Mouse (Mus musculus): Measurements from ENCODE around the gene Hook2. TPM values are rescaled to one million over a fixed set of nuclear protein-coding genes. Genes with fewer than 3 reads are reported as not detected.

Gene Hook2
- polyA plus RNA-seq, 1 experiment from 2014 or later: 31.2 TPM

DNA sequence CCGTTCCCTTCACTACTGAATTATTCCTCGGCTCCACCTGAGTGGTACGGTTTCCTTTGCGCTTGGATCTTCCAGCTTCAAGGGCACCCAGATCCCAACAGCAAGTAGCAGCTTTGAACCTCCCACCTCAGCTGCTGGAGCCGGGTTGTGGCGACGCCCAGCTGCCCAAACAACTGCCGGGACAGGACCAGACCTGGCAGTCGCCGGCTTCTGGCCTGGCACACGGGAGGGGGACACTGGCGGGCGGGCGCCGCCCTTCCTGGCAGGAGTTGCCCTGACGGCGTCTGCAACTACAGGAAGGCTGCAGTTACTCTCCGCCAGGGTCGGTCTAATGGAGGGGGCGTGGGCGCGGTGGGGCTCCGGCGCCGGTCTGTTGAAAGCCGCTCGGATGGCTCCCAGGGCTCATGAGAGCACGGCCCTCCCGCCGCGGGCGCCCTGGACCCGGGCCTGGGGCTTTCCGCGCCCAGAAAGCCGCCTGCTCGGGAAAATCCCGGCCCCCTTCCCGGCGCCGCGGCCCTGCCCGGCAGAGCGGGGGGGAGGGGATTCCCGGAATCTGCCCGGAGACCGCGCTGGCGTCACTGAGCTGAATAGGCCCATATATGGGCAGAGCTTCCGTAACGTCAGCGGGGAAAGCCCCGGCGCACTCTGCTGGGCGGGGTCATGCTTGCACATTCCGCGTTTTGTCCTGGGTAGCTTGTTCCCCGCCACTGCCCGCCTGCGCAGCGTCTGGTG lies 14.2 kb upstream of the Hook2 start:
- Histone ChIP-seq H3K36me3 (ENCODE audit: control insufficient read depth, insufficient read depth, low read length) (peaks cover 24% of the 10 kb centered on the region), H3K27me3 (ENCODE audit: control insufficient read depth, insufficient read depth, low read length) (0 out of 2 replicates have a peak, but pooled peaks cover 4% of the 10 kb centered on the region), H3K9ac (replicated peaks; ENCODE audit: low read depth, low read length) (peak overlapping the region; percentile 51), H3K27ac (ENCODE audit: low read depth, low read length) (peak overlapping the region; percentile 72), H3K9me3 (ENCODE audit: control insufficient read depth, low read length) (no peaks in the 10 kb centered on the region), H3K4me3 (ENCODE audit: low read depth, low read length) (peak overlapping the region; percentile 50), H3K4me2 (ENCODE audit: low read depth, low read length) (peak overlapping the region; percentile 100), H3K4me1 (ENCODE audit: control insufficient read depth, insufficient read depth, low read length) (peaks cover 42% of the 10 kb centered on the region)
- WGBS: under 1% methylated on average over 58 of the region's 61 CpGs
- peak; percentile 79 for ATAC-seq (ENCODE audit: low read depth)

GRCm38 (mm10) chr8:84976763-84977434 lies 13.5 kb upstream of the Hook2 start:
- peaks cover 42% of the 10 kb centered on the region for H3K4me1 ChIP-seq (ENCODE audit: control insufficient read depth, insufficient read depth, low read length)
- ATAC-seq (ENCODE audit: low read depth): no peak
- peaks cover 17% of the 10 kb centered on the region for H3K36me3 ChIP-seq (ENCODE audit: control insufficient read depth, insufficient read depth, low read length)
- H3K9ac ChIP-seq (replicated peaks; ENCODE audit: low read depth, low read length): peak overlapping the region; percentile 64
- peak overlapping the region; percentile 50 for H3K4me3 ChIP-seq (ENCODE audit: low read depth, low read length)
- peak overlapping the region; percentile 100 for H3K4me2 ChIP-seq (ENCODE audit: low read depth, low read length)
- no peaks in the 10 kb centered on the region for H3K9me3 ChIP-seq (ENCODE audit: control insufficient read depth, low read length)
- WGBS: 3% methylated on average over 25 of the region's 25 CpGs
- H3K27me3 ChIP-seq (ENCODE audit: control insufficient read depth, insufficient read depth, low read length): 0 out of 2 replicates have a peak, but pooled peaks cover 4% of the 10 kb centered on the region
- no peak overlapping the region for H3K27ac ChIP-seq (ENCODE audit: low read depth, low read length)

- Histone ChIP-seq H3K4me1 (ENCODE audit: control insufficient read depth, insufficient read depth, low read length) (peaks cover 42% of the 10 kb centered on the region), H3K4me3 (ENCODE audit: low read depth, low read length) (peak overlapping the region; percentile 50), H3K27ac (ENCODE audit: low read depth, low read length) (peak overlapping the region; percentile 57; the same call in 1 of the 2 replicates), H3K9me3 (ENCODE audit: control insufficient read depth, low read length) (no peaks in the 10 kb centered on the region), H3K36me3 (ENCODE audit: control insufficient read depth, insufficient read depth, low read length) (peaks cover 10% of the 10 kb centered on the region), H3K27me3 (ENCODE audit: control insufficient read depth, insufficient read depth, low read length) (0 out of 2 replicates have a peak, but pooled peaks cover 4% of the 10 kb centered on the region), H3K9ac (replicated peaks; ENCODE audit: low read depth, low read length) (peak overlapping the region; percentile 64), H3K4me2 (ENCODE audit: low read depth, low read length) (peak overlapping the region; percentile 100)
- under 1% methylated on average over 70 of the region's 70 CpGs for WGBS
- no peak for ATAC-seq (ENCODE audit: low read depth)
Measured at GRCm38 (mm10) chr8:84977435-84978247, 12.8 kb upstream of the Hook2 start.

- H3K4me3 ChIP-seq (ENCODE audit: low read depth, low read length): peak within 1 kb of the TSS; percentile 50
- H3K4me2 ChIP-seq (ENCODE audit: low read depth, low read length): peak within 1 kb of the TSS; percentile 100
- H3K4me1 ChIP-seq (ENCODE audit: control insufficient read depth, insufficient read depth, low read length): peaks cover 42% of the 10 kb centered on the region
- 0 out of 2 replicates have a peak, but pooled peaks cover 4% of the 10 kb centered on the region for H3K27me3 ChIP-seq (ENCODE audit: control insufficient read depth, insufficient read depth, low read length)
- H3K9ac ChIP-seq (replicated peaks; ENCODE audit: low read depth, low read length): peak within 1 kb of the TSS; percentile 64
- under 1% methylated on average over 63 of the region's 63 CpGs for WGBS
- H3K27ac ChIP-seq (ENCODE audit: low read depth, low read length): peak within 1 kb of the TSS; percentile 57
- no peaks in the 10 kb centered on the region for H3K9me3 ChIP-seq (ENCODE audit: control insufficient read depth, low read length)
- ATAC-seq (ENCODE audit: low read depth): peak; percentile 52
- H3K36me3 ChIP-seq (ENCODE audit: control insufficient read depth, insufficient read depth, low read length): peaks cover 2% of the 10 kb centered on the region; the same call in 1 of the 2 replicates
Measured at GRCm38 (mm10) chr8:84978248-84978940, 12.0 kb upstream of the Hook2 start, which contains the start of gene Junb. Gene Junb, minus strand, starts transcription at chr8:84978718.

DNA sequence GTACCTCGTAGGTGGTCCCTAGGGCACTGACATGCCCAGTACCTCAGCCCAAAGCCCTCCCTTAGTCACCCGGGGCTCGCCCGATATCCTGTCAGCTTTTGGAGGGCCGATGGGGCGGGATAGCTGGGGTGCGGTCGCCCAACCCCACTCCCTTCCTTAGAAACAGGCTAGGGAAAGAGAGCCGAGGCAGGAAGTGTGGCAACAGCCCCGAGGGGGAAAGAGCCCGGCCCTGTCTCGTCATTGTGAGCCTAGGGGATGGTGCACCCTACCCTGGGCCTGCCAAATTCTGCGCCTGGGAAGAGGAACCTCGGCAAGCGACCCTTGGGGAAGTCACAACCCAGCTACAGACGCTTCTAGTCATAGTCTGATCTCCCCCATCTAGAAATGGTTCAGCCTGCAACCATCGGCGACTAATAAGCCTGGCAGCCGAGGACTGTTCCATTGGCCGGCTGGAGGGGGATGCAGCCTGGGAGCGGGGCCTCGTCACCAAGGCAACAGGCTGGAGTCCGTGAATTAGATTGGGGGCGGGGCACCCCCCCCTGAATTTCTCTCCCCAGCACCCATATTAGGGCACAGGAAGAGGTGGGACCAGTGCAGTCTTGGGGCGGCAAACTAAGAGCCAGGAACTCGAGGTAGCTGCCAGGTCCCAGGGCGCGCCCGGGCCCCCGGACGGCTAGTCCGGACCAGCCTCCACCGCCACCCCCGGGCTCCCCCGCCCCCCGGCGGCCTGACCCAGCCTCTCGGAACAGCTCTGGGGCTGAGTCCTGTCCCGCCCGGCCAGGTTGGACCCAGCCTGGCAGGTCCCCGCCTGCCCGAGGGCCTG lies 10.6 kb upstream of the Hook2 start:
- ATAC-seq (ENCODE audit: low read depth): peak; percentile 14; the same call in 1 of the 2 replicates
- Histone ChIP-seq H3K9me3 (ENCODE audit: control insufficient read depth, low read length) (no peaks in the 10 kb centered on the region), H3K9ac (replicated peaks; ENCODE audit: low read depth, low read length) (peak overlapping the region; percentile 17), H3K27ac (ENCODE audit: low read depth, low read length) (peak overlapping the region; percentile 22; the same call in 1 of the 2 replicates), H3K27me3 (ENCODE audit: control insufficient read depth, insufficient read depth, low read length) (0 out of 2 replicates have a peak, but pooled peaks cover 4% of the 10 kb centered on the region), H3K4me1 (ENCODE audit: control insufficient read depth, insufficient read depth, low read length) (peaks cover 41% of the 10 kb centered on the region), H3K4me2 (ENCODE audit: low read depth, low read length) (peak overlapping the region; percentile 100), H3K4me3 (ENCODE audit: low read depth, low read length) (peak overlapping the region; percentile 26), H3K36me3 (ENCODE audit: control insufficient read depth, insufficient read depth, low read length) (no peaks in the 10 kb centered on the region)
- 1% methylated on average over 33 of the region's 42 CpGs for WGBS

GRCm38 (mm10) chr8:84980622-84981358 lies 9.6 kb upstream of the Hook2 start:
- no peak overlapping the region for H3K4me3 ChIP-seq (ENCODE audit: low read depth, low read length)
- H3K9me3 ChIP-seq (ENCODE audit: control insufficient read depth, low read length): no peaks in the 10 kb centered on the region
- no peak overlapping the region for H3K27ac ChIP-seq (ENCODE audit: low read depth, low read length)
- no peak overlapping the region; the same call in 1 of the 2 replicates for H3K4me2 ChIP-seq (ENCODE audit: low read depth, low read length)
- peaks cover 49% of the 10 kb centered on the region for H3K4me1 ChIP-seq (ENCODE audit: control insufficient read depth, insufficient read depth, low read length)
- H3K36me3 ChIP-seq (ENCODE audit: control insufficient read depth, insufficient read depth, low read length): no peaks in the 10 kb centered on the region
- WGBS: 32% methylated on average over 11 of the region's 11 CpGs
- ATAC-seq (ENCODE audit: low read depth): no peak
- no peak overlapping the region for H3K9ac ChIP-seq (replicated peaks; ENCODE audit: low read depth, low read length)
- 0 out of 2 replicates have a peak, but pooled peaks cover 4% of the 10 kb centered on the region for H3K27me3 ChIP-seq (ENCODE audit: control insufficient read depth, insufficient read depth, low read length)

DNA sequence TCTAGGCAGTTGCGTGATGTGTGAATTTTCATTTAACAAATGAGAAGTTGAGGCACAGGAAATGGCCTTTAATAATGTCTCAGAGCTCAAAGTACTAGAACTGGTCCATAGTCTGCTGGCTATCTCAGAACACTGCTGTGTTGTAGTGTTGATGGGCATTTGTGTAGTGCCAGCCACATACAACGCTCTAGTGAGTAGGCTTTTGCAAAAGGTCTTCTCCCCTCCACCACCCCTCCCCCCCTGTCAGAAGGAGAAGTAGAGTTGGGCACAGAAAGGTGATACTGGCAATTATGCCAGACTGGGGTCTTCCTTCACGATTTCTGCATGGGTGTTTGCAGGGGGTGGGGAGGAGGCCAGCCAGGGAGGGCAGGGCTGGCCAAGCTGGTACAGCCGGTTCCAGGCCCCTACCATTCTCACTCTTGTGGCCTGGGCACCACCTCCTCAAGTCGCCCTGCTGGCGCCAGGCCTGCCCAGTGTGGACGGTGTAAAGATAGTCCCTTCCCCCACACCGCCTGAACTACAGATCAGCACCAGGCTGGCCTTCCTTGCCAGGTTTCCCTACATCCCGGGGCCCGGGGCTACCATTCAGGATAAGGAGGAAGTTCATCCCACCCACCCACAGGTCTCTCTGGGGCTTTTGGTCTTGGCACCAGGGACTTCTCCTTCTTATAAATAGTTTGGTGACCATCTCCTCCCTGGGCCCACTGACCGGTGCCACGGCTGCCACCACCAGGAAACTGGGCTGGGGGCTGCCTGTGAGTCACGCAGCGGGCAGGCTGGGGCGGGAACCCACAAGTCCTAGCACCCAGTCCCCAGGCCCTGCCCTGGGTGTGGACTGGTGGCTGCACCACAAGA lies 8.5 kb upstream of the Hook2 start:
- no peak for ATAC-seq (ENCODE audit: low read depth)
- H3K9ac ChIP-seq (replicated peaks; ENCODE audit: low read depth, low read length): no peak overlapping the region
- no peak overlapping the region for H3K4me2 ChIP-seq (ENCODE audit: low read depth, low read length)
- peaks cover 40% of the 10 kb centered on the region for H3K4me1 ChIP-seq (ENCODE audit: control insufficient read depth, insufficient read depth, low read length)
- H3K27me3 ChIP-seq (ENCODE audit: control insufficient read depth, insufficient read depth, low read length): 0 out of 2 replicates have a peak, but pooled peaks cover 4% of the 10 kb centered on the region
- no peaks in the 10 kb centered on the region for H3K36me3 ChIP-seq (ENCODE audit: control insufficient read depth, insufficient read depth, low read length)
- H3K4me3 ChIP-seq (ENCODE audit: low read depth, low read length): no peak overlapping the region
- WGBS: 81% methylated on average over 15 of the region's 15 CpGs
- no peak overlapping the region for H3K27ac ChIP-seq (ENCODE audit: low read depth, low read length)
- H3K9me3 ChIP-seq (ENCODE audit: control insufficient read depth, low read length): no peaks in the 10 kb centered on the region

Measured in neural tube, embryonic 14.5 days (tissue).